Mouse (Mus musculus): ENCODE measurements around the gene Rfpl4.
A peak's percentile ranks its signal among the peaks of the same experiment; 100 is the strongest.
"Not testable (repeated sequence)": the region's sequence is repeated elsewhere in the genome, so short reads cannot be mapped to it uniquely, and the experiment has no call there.

The Rfpl4 gene

GRCm38 (mm10) chr7:5080010-5080751 lies 36.6 kb downstream of the Rfpl4 start, which contains the start of gene Epn1:
Gene Epn1, plus strand, starts transcription at chr7:5080235.
- peak; percentile 97 for DNase-seq

- DNase-seq, result not testable (repeated sequence)
Observed at GRCm38 (mm10) chr7:5079365-5080009, 37.3 kb downstream of the Rfpl4 start.

GRCm38 (mm10) chr7:5076931-5077330 lies 39.8 kb downstream of the Rfpl4 start:
- no peak for DNase-seq

GRCm38 (mm10) chr7:5074984-5075383 lies 41.8 kb downstream of the Rfpl4 start:
- no peak for DNase-seq

- DNase-seq, result no peak
Observed at GRCm38 (mm10) chr7:5073586-5073985, 43.2 kb downstream of the Rfpl4 start.

GRCm38 (mm10) chr7:5064886-5065285 lies 51.9 kb downstream of the Rfpl4 start:
- DNase-seq, result no peak

GRCm38 (mm10) chr7:5062360-5063001 lies 54.3 kb downstream of the Rfpl4 start:
- DNase-seq, result peak; percentile 80

- DNase-seq, result peak; percentile 95
Observed at GRCm38 (mm10) chr7:5061774-5062359, 54.9 kb downstream of the Rfpl4 start, which contains the start of gene U2af2. Gene U2af2, plus strand, starts transcription at chr7:5062143.

- peak; percentile 95 for DNase-seq
Observed at GRCm38 (mm10) chr7:5060944-5061773, 55.6 kb downstream of the Rfpl4 start.

- peak; percentile 72 to 74 for DNase-seq
Observed at GRCm38 (mm10) chr7:5060239-5060731, 56.5 kb downstream of the Rfpl4 start.

Measured in B cell, adult 2 months (primary cell).